Mouse (Mus musculus): ENCODE measurements around the gene Zbed4. TPM values are rescaled to one million over a fixed set of nuclear protein-coding genes. Genes with fewer than 3 reads are reported as not detected.

The Zbed4 gene
- polyA plus RNA-seq, 1 experiment from 2014 or later: 14.1 TPM

GRCm38 (mm10) chr15:88827466-88827865 lies 76.0 kb downstream of the Zbed4 start:
- Histone ChIP-seq H3K9me3 (replicated peaks; ENCODE audit: control insufficient read depth, low read length) (no peaks in the 10 kb centered on the region), H3K9ac (ENCODE audit: low read length) (no peak overlapping the region), H3K36me3 (ENCODE audit: control insufficient read depth, insufficient read depth, low read length) (peaks cover 3% of the 10 kb centered on the region; the same call in 1 of the 2 replicates), H3K27me3 (ENCODE audit: control insufficient read depth, insufficient read depth, low read length) (no peaks in the 10 kb centered on the region), H3K4me3 (replicated peaks; ENCODE audit: low read length) (no peak overlapping the region), H3K27ac (ENCODE audit: low read length) (no peak overlapping the region), H3K4me2 (ENCODE audit: low read depth, low read length) (no peak overlapping the region), H3K4me1 (ENCODE audit: control insufficient read depth, insufficient read depth, low read length) (peaks cover 4% of the 10 kb centered on the region; the same call in 1 of the 2 replicates)
- no peak for ATAC-seq (ENCODE audit: insufficient read depth, low FRiP score)
- WGBS: 90% methylated on average over 6 of the region's 6 CpGs

- Histone ChIP-seq H3K4me2 (ENCODE audit: low read depth, low read length) (no peak overlapping the region), H3K27me3 (ENCODE audit: control insufficient read depth, insufficient read depth, low read length) (no peaks in the 10 kb centered on the region), H3K27ac (ENCODE audit: low read length) (no peak overlapping the region), H3K36me3 (ENCODE audit: control insufficient read depth, insufficient read depth, low read length) (peaks cover 3% of the 10 kb centered on the region; the same call in 1 of the 2 replicates), H3K9ac (ENCODE audit: low read length) (peak overlapping the region; percentile 35), H3K4me3 (replicated peaks; ENCODE audit: low read length) (no peak overlapping the region), H3K4me1 (ENCODE audit: control insufficient read depth, insufficient read depth, low read length) (peaks cover 4% of the 10 kb centered on the region; the same call in 1 of the 2 replicates), H3K9me3 (replicated peaks; ENCODE audit: control insufficient read depth, low read length) (no peaks in the 10 kb centered on the region)
- 21% methylated on average over 9 of the region's 9 CpGs for WGBS
- ATAC-seq (ENCODE audit: insufficient read depth, low FRiP score): peak; percentile 54
Measured at GRCm38 (mm10) chr15:88827991-88828799, 76.7 kb downstream of the Zbed4 start.

DNA sequence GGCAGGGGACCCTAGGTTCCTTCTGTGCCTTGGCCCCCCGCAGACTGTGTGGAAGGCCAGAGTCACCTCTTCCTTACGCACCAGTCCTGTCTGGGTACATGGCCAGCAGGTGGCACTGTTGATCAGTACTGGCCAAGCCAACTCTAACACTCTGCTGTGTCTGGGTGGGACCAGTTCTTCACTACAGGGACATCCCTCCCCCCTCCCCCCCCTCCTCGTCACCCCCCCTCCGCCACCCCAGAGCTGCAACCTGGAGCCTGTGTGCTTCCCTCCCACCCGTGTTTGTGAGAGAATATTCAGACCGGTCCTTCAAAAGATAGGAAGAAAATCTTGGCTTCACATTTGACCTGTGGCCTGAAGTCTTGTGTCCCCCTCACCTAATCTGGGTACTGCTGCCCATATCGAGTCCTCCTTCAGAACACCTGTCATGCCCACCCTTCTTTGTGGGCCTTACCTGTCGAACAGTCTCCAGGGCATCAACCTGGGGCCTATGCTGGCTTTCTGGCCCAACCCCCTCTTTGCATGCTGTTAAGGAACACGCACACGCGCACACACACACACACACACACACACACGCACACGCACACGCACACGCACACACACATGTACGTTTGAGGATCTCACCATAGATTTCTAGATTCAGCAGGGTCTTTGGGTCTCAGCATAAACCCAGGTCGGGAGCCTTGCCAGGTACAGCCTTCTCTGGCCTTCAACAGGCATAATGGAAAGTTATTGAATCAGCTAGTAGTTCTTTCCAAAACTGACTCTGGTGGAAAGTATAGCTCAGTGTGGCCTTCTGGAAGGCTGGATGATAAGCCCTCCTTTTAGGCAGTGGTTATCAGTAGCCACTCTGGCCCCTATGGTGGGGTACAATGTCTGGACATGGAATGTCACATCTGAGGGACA lies 77.6 kb downstream of the Zbed4 start:
- H3K27ac ChIP-seq (ENCODE audit: low read length): no peak overlapping the region
- ATAC-seq (ENCODE audit: insufficient read depth, low FRiP score): peak; percentile 89
- peaks cover 4% of the 10 kb centered on the region; the same call in 1 of the 2 replicates for H3K4me1 ChIP-seq (ENCODE audit: control insufficient read depth, insufficient read depth, low read length)
- peak overlapping the region; percentile 35 for H3K9ac ChIP-seq (ENCODE audit: low read length)
- no peaks in the 10 kb centered on the region for H3K27me3 ChIP-seq (ENCODE audit: control insufficient read depth, insufficient read depth, low read length)
- 51% methylated on average over 17 of the region's 17 CpGs for WGBS
- H3K4me2 ChIP-seq (ENCODE audit: low read depth, low read length): no peak overlapping the region
- H3K4me3 ChIP-seq (replicated peaks; ENCODE audit: low read length): no peak overlapping the region
- no peaks in the 10 kb centered on the region for H3K9me3 ChIP-seq (replicated peaks; ENCODE audit: control insufficient read depth, low read length)
- H3K36me3 ChIP-seq (ENCODE audit: control insufficient read depth, insufficient read depth, low read length): peaks cover 3% of the 10 kb centered on the region; the same call in 1 of the 2 replicates

DNA sequence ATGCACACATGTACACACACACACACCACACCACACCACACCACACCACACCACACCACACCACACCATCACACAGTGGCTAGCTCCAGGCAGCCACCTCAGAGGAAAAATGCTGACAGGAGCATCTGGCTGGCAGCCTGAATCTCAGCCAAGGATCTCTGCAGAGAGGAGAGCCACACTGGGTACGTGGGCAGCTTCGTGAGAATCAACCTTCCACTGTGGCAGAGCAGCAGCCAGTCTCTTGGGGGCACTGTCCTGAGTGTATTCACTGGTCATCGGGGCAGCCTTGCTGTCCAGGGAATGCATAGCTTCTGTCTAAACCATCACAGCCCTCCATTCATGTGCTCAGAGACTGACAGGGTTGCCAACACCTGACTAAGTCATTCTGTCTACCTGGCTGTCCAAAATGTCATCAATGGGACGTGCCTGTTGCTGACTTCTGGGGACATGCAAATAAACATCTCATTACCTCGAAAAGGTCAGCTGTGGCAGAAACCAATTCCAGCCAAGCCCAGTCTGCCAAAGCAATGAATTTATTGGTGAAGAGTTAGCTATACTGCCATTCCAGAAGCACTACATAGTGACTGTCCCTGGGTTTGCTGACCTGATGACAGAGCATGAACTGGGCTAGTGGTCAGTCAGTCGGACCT lies 78.5 kb downstream of the Zbed4 start:
- no peak for ATAC-seq (ENCODE audit: insufficient read depth, low FRiP score)
- 80% methylated on average over 6 of the region's 6 CpGs for WGBS
- no peaks in the 10 kb centered on the region for H3K27me3 ChIP-seq (ENCODE audit: control insufficient read depth, insufficient read depth, low read length)
- H3K36me3 ChIP-seq (ENCODE audit: control insufficient read depth, insufficient read depth, low read length): peaks cover 3% of the 10 kb centered on the region; the same call in 1 of the 2 replicates
- no peak overlapping the region for H3K4me3 ChIP-seq (replicated peaks; ENCODE audit: low read length)
- H3K27ac ChIP-seq (ENCODE audit: low read length): no peak overlapping the region
- no peaks in the 10 kb centered on the region for H3K9me3 ChIP-seq (replicated peaks; ENCODE audit: control insufficient read depth, low read length)
- H3K9ac ChIP-seq (ENCODE audit: low read length): no peak overlapping the region
- peaks cover 4% of the 10 kb centered on the region; the same call in 1 of the 2 replicates for H3K4me1 ChIP-seq (ENCODE audit: control insufficient read depth, insufficient read depth, low read length)
- no peak overlapping the region for H3K4me2 ChIP-seq (ENCODE audit: low read depth, low read length)

GRCm38 (mm10) chr15:88830696-88831095 lies 79.2 kb downstream of the Zbed4 start:
- H3K36me3 ChIP-seq (ENCODE audit: control insufficient read depth, insufficient read depth, low read length): no peaks in the 10 kb centered on the region
- no peaks in the 10 kb centered on the region for H3K9me3 ChIP-seq (replicated peaks; ENCODE audit: control insufficient read depth, low read length)
- no peak overlapping the region for H3K27ac ChIP-seq (ENCODE audit: low read length)
- no peak overlapping the region for H3K4me3 ChIP-seq (replicated peaks; ENCODE audit: low read length)
- H3K4me2 ChIP-seq (ENCODE audit: low read depth, low read length): no peak overlapping the region
- no peaks in the 10 kb centered on the region for H3K27me3 ChIP-seq (ENCODE audit: control insufficient read depth, insufficient read depth, low read length)
- no peak for ATAC-seq (ENCODE audit: insufficient read depth, low FRiP score)
- 84% methylated on average over 5 of the region's 5 CpGs for WGBS
- H3K4me1 ChIP-seq (ENCODE audit: control insufficient read depth, insufficient read depth, low read length): peaks cover 4% of the 10 kb centered on the region; the same call in 1 of the 2 replicates
- H3K9ac ChIP-seq (ENCODE audit: low read length): no peak overlapping the region

DNA sequence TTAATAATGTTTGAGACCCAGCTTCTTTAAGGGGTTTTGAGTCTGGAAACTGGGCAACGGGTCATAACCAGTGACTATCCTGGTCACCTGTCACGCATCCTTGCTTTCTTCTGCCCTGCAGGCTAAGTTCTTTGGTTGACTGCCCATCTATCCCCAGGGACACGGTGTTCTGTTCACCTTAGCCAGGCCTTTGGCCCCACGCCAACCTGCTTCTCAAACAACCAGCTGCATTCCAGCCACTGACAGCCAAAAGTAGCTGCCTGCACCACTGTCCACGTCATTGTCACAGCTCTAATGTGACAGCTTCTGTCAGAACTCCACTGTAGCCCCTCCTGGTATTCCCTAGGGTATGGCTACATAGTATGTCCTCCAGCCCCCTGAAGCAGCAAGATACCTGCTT lies 80.0 kb downstream of the Zbed4 start:
- Histone ChIP-seq H3K9me3 (replicated peaks; ENCODE audit: control insufficient read depth, low read length) (no peaks in the 10 kb centered on the region), H3K4me2 (ENCODE audit: low read depth, low read length) (no peak overlapping the region), H3K4me1 (ENCODE audit: control insufficient read depth, insufficient read depth, low read length) (peaks cover 4% of the 10 kb centered on the region; the same call in 1 of the 2 replicates), H3K36me3 (ENCODE audit: control insufficient read depth, insufficient read depth, low read length) (no peaks in the 10 kb centered on the region), H3K9ac (ENCODE audit: low read length) (no peak overlapping the region), H3K4me3 (replicated peaks; ENCODE audit: low read length) (no peak overlapping the region), H3K27ac (ENCODE audit: low read length) (no peak overlapping the region), H3K27me3 (ENCODE audit: control insufficient read depth, insufficient read depth, low read length) (no peaks in the 10 kb centered on the region)
- 54% methylated on average over 5 of the region's 5 CpGs for WGBS
- ATAC-seq (ENCODE audit: insufficient read depth, low FRiP score): no peak

GRCm38 (mm10) chr15:88832536-88832935 lies 81.1 kb downstream of the Zbed4 start:
- Histone ChIP-seq H3K4me1 (ENCODE audit: control insufficient read depth, insufficient read depth, low read length) (peaks cover 4% of the 10 kb centered on the region; the same call in 1 of the 2 replicates), H3K4me3 (replicated peaks; ENCODE audit: low read length) (no peak overlapping the region), H3K9ac (ENCODE audit: low read length) (no peak overlapping the region), H3K36me3 (ENCODE audit: control insufficient read depth, insufficient read depth, low read length) (no peaks in the 10 kb centered on the region), H3K27ac (ENCODE audit: low read length) (no peak overlapping the region), H3K9me3 (replicated peaks; ENCODE audit: control insufficient read depth, low read length) (no peaks in the 10 kb centered on the region), H3K4me2 (ENCODE audit: low read depth, low read length) (no peak overlapping the region), H3K27me3 (ENCODE audit: control insufficient read depth, insufficient read depth, low read length) (no peaks in the 10 kb centered on the region)
- WGBS: 66% methylated on average over 9 of the region's 9 CpGs
- no peak for ATAC-seq (ENCODE audit: insufficient read depth, low FRiP score)
